Mouse (Mus musculus) erythroblast, embryonic 14.5 days (primary cell): ENCODE data around the gene Gm37240.

Experiments
- GATA1 ChIP-seq: IDR thresholded peaks from 2 replicates; pipeline ENCODE4 v1.6.1; 2012; ENCODE audit warnings: low read length, inconsistent platforms, mixed read lengths
- TAL1 ChIP-seq: IDR thresholded peaks from 3 replicates; pipeline ENCODE4 v1.6.1; 2012; ENCODE audit warnings: low read length, inconsistent platforms, mixed read lengths

GRCm38 (mm10) chr3:85854143-85854542 lies 33.2 kb downstream of the Gm37240 start:
- TF ChIP-seq GATA1 (no peak), TAL1 (no peak)
